Comparison of ENCODE assay signal across 16 mouse cellular contexts in the genomic region with DNA sequence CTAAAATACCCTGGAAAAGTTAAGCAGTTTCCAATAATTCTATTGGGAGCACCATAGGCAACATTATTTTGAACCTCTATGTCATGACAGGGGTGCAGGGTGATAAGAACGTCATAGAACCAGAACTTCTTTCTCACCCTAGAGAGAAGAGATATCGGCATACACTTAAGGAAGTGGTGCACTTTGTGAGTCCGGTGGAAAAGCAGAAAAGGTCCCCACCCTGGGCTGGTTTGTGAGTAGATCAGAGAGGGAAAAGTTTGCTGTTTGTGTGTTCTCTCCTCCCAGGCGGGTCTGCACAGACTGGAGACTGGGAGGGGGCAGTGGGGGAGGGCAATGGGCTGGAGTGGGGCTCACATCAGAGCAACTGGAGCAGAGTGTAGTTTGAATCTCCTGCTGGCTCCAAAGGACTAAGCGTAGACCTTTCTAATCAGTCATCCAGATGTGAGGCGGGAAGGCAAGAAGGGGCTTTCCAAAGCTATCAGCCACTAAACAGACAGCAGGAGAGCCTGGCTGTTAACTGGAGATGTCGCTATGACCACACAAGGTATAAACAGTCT. TPM values are rescaled to one million over a fixed set of nuclear protein-coding genes. Genes with fewer than 3 reads are reported as not detected.
A peak's percentile ranks its signal among the peaks of the same experiment; 100 is the strongest.
DNase-seq lines count a peak whose midpoint lies in the region; ATAC-seq and TF ChIP-seq lines count a peak whose summit lies in the region.
"Had no signal": no experiment of that assay in that cellular context is flagged by ENCODE, and none has a peak within 500 bp of the region (broad histone marks: within the 10 kb centered on the region; RNA-seq: fewer than 3 reads in every experiment).

No protein-coding gene starts in this region.

- DNase-seq in heart, postnatal 14 days = no peak
- DNase-seq in G1E (ENCODE audit: low spot score) = peak; percentile 25
- DNase-seq in left cerebral cortex, postnatal 14 days (ENCODE audit: low spot score in 2 of 2) = no peak
- no peak for DNase-seq in cerebellum, postnatal 36 days
- no peak for DNase-seq in embryonic facial prominence, embryonic 10.5 days (ENCODE audit: low spot score)
- DNase-seq: adrenal gland, adult 8-10 months; B cell, adult 2 months; cerebellum, adult 9-10 months; gastrocnemius, adult 2 months; kidney, adult 2 months had no signal

- H3K4me1 ChIP-seq in heart, embryonic 11.5 days (ENCODE audit: control insufficient read depth, insufficient read depth, low read length) = peaks cover 5% of the 10 kb centered on the region
- H3K4me1 ChIP-seq in G1E (ENCODE audit: insufficient read depth, low read depth, low read length) = peaks cover 35% of the 10 kb centered on the region
- peaks cover 10% of the 10 kb centered on the region for H3K4me1 ChIP-seq in intestine, embryonic 15.5 days (replicated peaks)
- H3K4me1 ChIP-seq in megakaryocyte, embryonic 14.5 days = peaks cover 44% of the 10 kb centered on the region
- peaks cover 5% of the 10 kb centered on the region; the same call in 1 of the 2 replicates for H3K4me1 ChIP-seq in embryonic facial prominence, embryonic 10.5 days

- peak; percentile 86 for ATAC-seq in heart, embryonic 11.5 days (replicated peaks; ENCODE audit: insufficient number of reproducible peaks, low FRiP score, low TSS enrichment)
- peak; percentile 70 for ATAC-seq in G1E (ENCODE audit: extremely low read depth, insufficient number of reproducible peaks, low FRiP score, poor library complexity, severe bottlenecking)
- peak; percentile 36; the same call in 1 of the 2 replicates for ATAC-seq in intestine, embryonic 15.5 days
- ATAC-seq: Patski had no signal

- no peak for TF ChIP-seq CTCF in G1E (IDR thresholded peaks at IDR 0.05; ENCODE audit: low read depth, low read length)

- 36% methylated on average over 7 of the region's 7 CpGs for WGBS in heart, embryonic 11.5 days (ENCODE audit: insufficient replicate concordance)
- 57% methylated on average over 7 of the region's 7 CpGs for WGBS in intestine, embryonic 15.5 days
- 77% methylated on average over 7 of the region's 7 CpGs for WGBS in embryonic facial prominence, embryonic 10.5 days

- no peaks in the 10 kb centered on the region for H3K36me3 ChIP-seq in heart, embryonic 11.5 days (ENCODE audit: control insufficient read depth, insufficient read depth, low read length)
- H3K36me3 ChIP-seq in G1E (replicated peaks) = no peaks in the 10 kb centered on the region
- no peaks in the 10 kb centered on the region for H3K36me3 ChIP-seq in intestine, embryonic 15.5 days
- no peaks in the 10 kb centered on the region for H3K36me3 ChIP-seq in megakaryocyte, embryonic 14.5 days (replicated peaks; ENCODE audit: low read length)
- no peaks in the 10 kb centered on the region for H3K36me3 ChIP-seq in embryonic facial prominence, embryonic 10.5 days (replicated peaks)
- H3K36me3 ChIP-seq: midbrain, embryonic 10.5 days; neural tube, embryonic 12.5 days had no signal

- peak overlapping the region; percentile 39 for H3K4me2 ChIP-seq in heart, embryonic 11.5 days
- no peak overlapping the region for H3K4me2 ChIP-seq in intestine, embryonic 15.5 days (replicated peaks)
- H3K4me2 ChIP-seq: neural tube, embryonic 12.5 days had no signal

- no peaks in the 10 kb centered on the region for H3K27me3 ChIP-seq in heart, embryonic 11.5 days (ENCODE audit: control insufficient read depth, insufficient read depth, low read length)
- peaks cover 16% of the 10 kb centered on the region for H3K27me3 ChIP-seq in G1E (ENCODE audit: insufficient read depth, low read length)
- H3K27me3 ChIP-seq in intestine, embryonic 15.5 days (replicated peaks) = no peaks in the 10 kb centered on the region
- H3K27me3 ChIP-seq in megakaryocyte, embryonic 14.5 days (replicated peaks) = peaks cover 13% of the 10 kb centered on the region
- no peaks in the 10 kb centered on the region for H3K27me3 ChIP-seq in embryonic facial prominence, embryonic 10.5 days (replicated peaks; ENCODE audit: low read depth, poor library complexity, severe bottlenecking)
- H3K27me3 ChIP-seq: neural tube, embryonic 12.5 days; Patski had no signal

- intact Hi-C loops in heart, postnatal 14 days (cut with DNase I) = no loop called here
- intact Hi-C loops in left cerebral cortex, postnatal 14 days (cut with DNase I) = no loop called here

- H3K4me3 ChIP-seq in heart, embryonic 11.5 days (ENCODE audit: low read depth, low read length) = no peak overlapping the region
- peak overlapping the region; percentile 44; the same call in 1 of the 2 replicates for H3K4me3 ChIP-seq in G1E (ENCODE audit: low read depth, low read length)
- H3K4me3 ChIP-seq in intestine, embryonic 15.5 days (replicated peaks) = no peak overlapping the region
- H3K4me3 ChIP-seq in megakaryocyte, embryonic 14.5 days (replicated peaks) = peak overlapping the region; percentile 74
- H3K4me3 ChIP-seq in embryonic facial prominence, embryonic 10.5 days = no peak overlapping the region
- H3K4me3 ChIP-seq: gastrocnemius, adult 2 months; midbrain, embryonic 10.5 days; neural tube, embryonic 12.5 days had no signal

- peak overlapping the region; percentile 43; the same call in 1 of the 2 replicates for H3K9ac ChIP-seq in heart, embryonic 11.5 days (ENCODE audit: low read depth, low read length)
- no peak overlapping the region for H3K9ac ChIP-seq in intestine, embryonic 15.5 days
- H3K9ac ChIP-seq: neural tube, embryonic 12.5 days had no signal

- peak overlapping the region; percentile 91 for H3K27ac ChIP-seq in heart, embryonic 11.5 days (ENCODE audit: low read depth, low read length)
- no peak overlapping the region for H3K27ac ChIP-seq in intestine, embryonic 15.5 days
- H3K27ac ChIP-seq in embryonic facial prominence, embryonic 10.5 days (replicated peaks) = no peak overlapping the region
- H3K27ac ChIP-seq: gastrocnemius, adult 2 months; midbrain, embryonic 10.5 days; neural tube, embryonic 12.5 days had no signal

- H3K9me3 ChIP-seq in heart, embryonic 11.5 days (replicated peaks; ENCODE audit: control insufficient read depth, low read length) = no peaks in the 10 kb centered on the region
- no peaks in the 10 kb centered on the region for H3K9me3 ChIP-seq in G1E (replicated peaks)
- no peaks in the 10 kb centered on the region for H3K9me3 ChIP-seq in intestine, embryonic 15.5 days
- peaks cover 3% of the 10 kb centered on the region; the same call in 1 of the 2 replicates for H3K9me3 ChIP-seq in megakaryocyte, embryonic 14.5 days
- no peaks in the 10 kb centered on the region for H3K9me3 ChIP-seq in embryonic facial prominence, embryonic 10.5 days
- H3K9me3 ChIP-seq: midbrain, embryonic 10.5 days; neural tube, embryonic 12.5 days had no signal

RNA-seq across cellular contexts. Expression of a gene that starts 5.4 kb away (rescaled TPM):
- 44.5 and 52.6 TPM in 2 replicates for polyA plus RNA-seq in heart, embryonic 11.5 days (2014; fragmentation: Nextera tagmentation; extraction: Ambion mirVana)
- total RNA-seq in heart, postnatal 14 days (2021) = 10 to 100 TPM; 10.0 to 18.6 TPM
- total RNA-seq in G1E (2014; fragmentation: Nextera tagmentation) (719 and 924 TPM in 2 replicates), G1E (2017) (209 and 272 TPM in 2 replicates)
- 18.9 and 22.4 TPM in 2 replicates for polyA plus RNA-seq in G1E (2012)
- polyA plus RNA-seq in intestine, embryonic 15.5 days (2015; fragmentation: Nextera tagmentation; extraction: Ambion mirVana) = 37.6 and 38.1 TPM in 2 replicates
- 2.3 and 2.9 TPM in 2 replicates for polyA plus RNA-seq in megakaryocyte, embryonic 14.5 days (2012; ENCODE audit: insufficient read depth, low replicate concordance)
- total RNA-seq in left cerebral cortex, postnatal 14 days (2021) = 1 to 10 TPM; 2.3 to 2.4 TPM
- 45.7 and 46.9 TPM in 2 replicates for polyA plus RNA-seq in embryonic facial prominence, embryonic 10.5 days (2016; fragmentation: Nextera tagmentation; extraction: Ambion mirVana)

Comparison
In these comparisons a context has a peak if more than half of its experiments do, and no peak if none do; other contexts are left out.
1. ATAC-seq: peak in every context shown above with its lines; median percentile 86 in heart, embryonic 11.5 days; 70 in G1E; 36 in intestine, embryonic 15.5 days.
2. H3K4me3 ChIP-seq: peak in G1E (single experiment) and megakaryocyte, embryonic 14.5 days (single experiment); none in heart, embryonic 11.5 days (single experiment), intestine, embryonic 15.5 days (single experiment) and embryonic facial prominence, embryonic 10.5 days (single experiment).